Mouse (Mus musculus) liver, embryonic 14.5 days (tissue): ENCODE data around the gene Urad. TPM values are rescaled to one million over a fixed set of nuclear protein-coding genes. Genes with fewer than 3 reads are reported as not detected.

Source experiments
- ATAC-seq: fragments of 200-750 bp; cut with Nextera tagmentation; 2 replicates; pipeline ENCODE4 v1.8.0; 2017; ENCODE audit warnings: moderate number of reproducible peaks, mild to moderate bottlenecking, moderate library complexity; ENCODE audit not compliant: insufficient read depth
- DNase-seq, 3 experiments: peaks; one replicate each; pipeline ENCODE4 v3.0.0-alpha.2; 2012 to 2013; ENCODE audit warnings: low read depth in 3 of 3, low spot score in 3 of 3
- H3K27ac ChIP-seq: fragments of 300-500 bp; sonication (generic); 2 replicates; pipeline ENCODE4 v1.5.1; 2014; ENCODE audit warnings: moderate library complexity, mild to moderate bottlenecking, control low read depth, inconsistent platforms
- H3K27me3 ChIP-seq: fragments of 300-500 bp; sonication (generic); 2 replicates; pipeline ENCODE4 v1.6.1; 2014; ENCODE audit warnings: mild to moderate bottlenecking, low read length, moderate library complexity; ENCODE audit not compliant: control insufficient read depth, insufficient read depth
- H3K36me3 ChIP-seq: fragments of 300-500 bp; sonication (generic); replicated peaks from 2 replicates; pipeline ENCODE4 v1.6.1; 2014; ENCODE audit warnings: low read depth; ENCODE audit not compliant: control insufficient read depth, insufficient read depth
- H3K4me1 ChIP-seq, 2 experiments: fragments of 200-500 bp in 1 of 2; fragments of 300-500 bp in 1 of 2; sonication (generic) in 1 of 2; replicated peaks; 2 replicates each; pipeline ENCODE4 v1.6.1; 2012 to 2014; ENCODE audit warnings: antibody characterized with exemption in 1 of 2, inconsistent platforms in 1 of 2, low read length in 1 of 2; ENCODE audit not compliant: control insufficient read depth in 2 of 2, insufficient read depth in 2 of 2
- H3K4me2 ChIP-seq: fragments of 300-500 bp; sonication (generic); 2 replicates; pipeline ENCODE4 v1.6.1; 2014; ENCODE audit warnings: low read depth, mild to moderate bottlenecking, control low read depth, moderate library complexity
- H3K4me3 ChIP-seq, 2 experiments: fragments of 200-500 bp in 1 of 2; fragments of 300-500 bp in 1 of 2; sonication (generic) in 1 of 2; 2 replicates each; pipeline ENCODE4 v1.5.1; 2012 to 2014; ENCODE audit warnings: low read depth in 2 of 2, low read length in 2 of 2, mild to moderate bottlenecking in 2 of 2, control low read depth in 1 of 2, inconsistent platforms in 1 of 2, moderate library complexity in 1 of 2; ENCODE audit not compliant: insufficient read depth in 1 of 2
- H3K9ac ChIP-seq: fragments of 300-500 bp; sonication (generic); replicated peaks from 2 replicates; pipeline ENCODE4 v1.6.1; 2014; ENCODE audit warnings: mild to moderate bottlenecking, control low read depth, moderate library complexity
- H3K9me3 ChIP-seq: fragments of 300-500 bp; sonication (generic); 2 replicates; pipeline ENCODE4 v1.6.1; 2016; ENCODE audit warnings: low read length, mixed read lengths; ENCODE audit not compliant: control insufficient read depth
- CTCF ChIP-seq: IDR thresholded peaks from 2 replicates; pipeline ENCODE4 v1.5.1; 2016; ENCODE audit warnings: antibody characterized with exemption, low read depth, control low read depth
- EP300 ChIP-seq: IDR thresholded peaks from 2 replicates; pipeline ENCODE4 v1.6.1; 2016; ENCODE audit warnings: antibody characterized with exemption, low read depth
- WGBS: fragments of 180-500 bp; shearing (Covaris S2); extraction: QIAGEN DNeasy Blood & Tissue Kit; methylation state at CpG from one replicate; pipeline ENCODE4 v1.1.7; 2014; ENCODE audit not compliant: insufficient replicate concordance; 5-methylcytosine and 5-hydroxymethylcytosine counted together
- polyA plus RNA-seq, 2 experiments: library from polyadenylated mRNA; depleted of rRNA in 1 of 2; stranded (reverse) in 1 of 2; unstranded in 1 of 2; fragments of >200 nt; fragmentation: Nextera tagmentation in 1 of 2; extraction: Ambion mirVana in 1 of 2; gene quantifications; 2 replicates each; pipeline versions ENCODE4 v1.2.1 to v1.2.3; 2012 to 2014

Gene Urad
- polyA plus RNA-seq, 2 experiments: 0.30 to 1.1 TPM

DNA sequence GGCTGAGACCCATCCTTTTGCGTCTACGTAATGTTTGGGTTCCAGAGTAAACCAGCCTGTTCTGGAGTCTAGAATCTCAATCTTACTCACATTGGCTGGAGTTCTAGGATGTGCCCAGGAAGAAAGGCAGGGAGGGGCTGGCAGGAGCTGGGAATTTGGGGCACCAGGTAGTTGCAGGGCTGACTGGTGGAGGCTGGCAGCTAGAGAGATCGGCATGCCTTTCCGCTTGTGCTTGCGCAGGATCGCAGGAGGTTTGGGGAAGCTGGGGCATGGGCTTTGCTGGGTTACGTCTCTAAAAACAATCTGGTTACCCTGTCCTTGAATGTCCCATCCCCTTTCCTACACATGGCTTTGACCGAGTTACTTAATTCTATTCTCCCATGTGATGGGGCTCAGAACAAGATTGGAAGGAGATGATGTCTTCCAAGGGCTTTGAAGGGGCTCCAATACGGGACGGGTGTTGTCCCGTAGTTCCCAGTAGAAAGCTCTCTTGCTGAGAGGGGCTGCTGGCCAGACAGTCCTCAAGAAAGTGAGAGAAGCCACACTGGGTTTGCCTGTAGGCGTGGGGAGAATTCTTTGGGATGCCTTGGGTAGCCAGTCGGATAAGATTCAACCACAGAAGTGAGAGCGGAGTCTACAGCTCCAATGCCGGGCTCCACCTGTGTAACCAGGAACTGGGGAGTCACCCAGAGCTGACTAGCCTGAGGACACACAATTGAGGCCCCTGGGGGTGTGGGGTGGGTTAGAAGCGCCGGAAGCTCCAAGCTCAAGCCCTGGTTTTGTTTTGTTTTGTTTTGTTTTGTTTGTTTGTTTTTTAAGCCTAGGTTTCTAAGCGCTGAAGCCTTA, 45.3 kb downstream of the Urad start:
- H3K9me3 ChIP-seq: no peaks in the 10 kb centered on the region
- no peaks in the 10 kb centered on the region for H3K36me3 ChIP-seq
- ATAC-seq (no peak), DNase-seq (no peak)
- no peak overlapping the region for H3K4me3 ChIP-seq
- 3% methylated on average over 18 of the region's 18 CpGs for WGBS
- H3K27ac ChIP-seq: no peak overlapping the region
- peaks cover 72% of the 10 kb centered on the region for H3K27me3 ChIP-seq
- H3K4me2 ChIP-seq: no peak overlapping the region
- no peaks in the 10 kb centered on the region for H3K4me1 ChIP-seq
- TF ChIP-seq CTCF: no peak
- TF ChIP-seq EP300: no peak
- H3K9ac ChIP-seq: no peak overlapping the region

DNA sequence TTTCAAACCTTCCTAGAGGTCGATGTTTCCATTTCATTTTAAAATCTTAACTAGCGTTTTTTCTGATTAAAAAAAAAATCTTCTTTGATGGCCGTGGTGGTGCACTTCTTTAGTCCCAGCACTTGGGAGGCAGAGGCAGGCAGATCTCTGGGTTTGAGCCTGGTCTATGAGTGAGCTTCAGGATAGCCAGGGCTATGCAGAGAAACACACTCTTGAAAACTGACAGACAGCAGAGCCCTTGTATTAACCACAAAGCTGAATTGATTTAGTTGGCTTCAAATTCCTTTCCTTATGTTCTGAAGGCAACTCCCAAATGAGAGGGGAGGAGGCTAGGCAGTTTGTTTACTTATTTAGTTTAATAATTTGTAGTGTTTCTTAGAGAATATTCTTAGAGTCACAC, 46.5 kb downstream of the Urad start:
- H3K27ac ChIP-seq: no peak overlapping the region
- WGBS: 13% methylated on average over 3 of the region's 3 CpGs

DNA sequence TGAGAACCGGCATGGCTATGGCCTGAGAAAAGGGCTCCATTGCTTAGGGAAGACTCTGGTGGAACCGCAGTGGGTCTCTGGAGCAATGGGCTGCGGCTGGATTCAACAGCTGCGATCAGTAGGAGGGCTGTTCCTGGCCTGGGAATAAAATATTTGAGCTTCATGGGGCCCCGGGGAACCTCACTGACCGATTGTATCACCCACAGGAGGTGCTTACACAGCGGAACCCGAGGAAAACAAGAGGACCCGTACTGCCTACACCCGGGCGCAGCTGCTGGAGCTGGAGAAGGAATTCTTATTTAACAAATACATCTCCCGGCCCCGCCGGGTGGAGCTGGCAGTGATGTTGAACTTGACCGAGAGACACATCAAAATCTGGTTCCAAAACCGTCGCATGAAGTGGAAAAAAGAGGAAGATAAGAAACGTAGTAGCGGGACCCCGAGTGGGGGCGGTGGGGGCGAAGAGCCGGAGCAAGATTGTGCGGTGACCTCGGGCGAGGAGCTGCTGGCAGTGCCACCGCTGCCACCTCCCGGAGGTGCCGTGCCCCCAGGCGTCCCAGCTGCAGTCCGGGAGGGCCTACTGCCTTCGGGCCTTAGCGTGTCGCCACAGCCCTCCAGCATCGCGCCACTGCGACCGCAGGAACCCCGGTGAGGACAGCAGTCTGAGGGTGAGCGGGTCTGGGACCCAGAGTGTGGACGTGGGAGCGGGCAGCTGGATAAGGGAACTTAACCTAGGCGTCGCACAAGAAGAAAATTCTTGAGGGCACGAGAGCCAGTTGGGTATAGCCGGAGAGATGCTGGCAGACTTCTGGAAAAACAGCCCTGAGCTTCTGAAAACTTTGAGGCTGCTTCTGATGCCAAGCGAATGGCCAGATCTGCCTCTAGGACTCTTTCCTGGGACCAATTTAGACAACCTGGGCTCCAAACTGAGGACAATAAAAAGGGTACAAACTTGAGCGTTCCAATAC, 47.8 kb downstream of the Urad start:
- Histone ChIP-seq H3K4me2 (no peak overlapping the region), H3K4me1 (no peaks in the 10 kb centered on the region), H3K27ac (no peak overlapping the region), H3K9ac (no peak overlapping the region), H3K27me3 (peaks cover 92% of the 10 kb centered on the region), H3K4me3 (no peak overlapping the region), H3K9me3 (no peaks in the 10 kb centered on the region), H3K36me3 (no peaks in the 10 kb centered on the region)
- ATAC-seq (no peak), DNase-seq (no peak)
- TF ChIP-seq EP300 (no peak), CTCF (no peak)
- 2% methylated on average over 48 of the region's 48 CpGs for WGBS

More for the DNA sequence above, 46.5 kb downstream of the Urad start:
- Histone ChIP-seq H3K27me3 (peaks cover 83% of the 10 kb centered on the region), H3K4me3 (no peak overlapping the region), H3K4me1 (no peaks in the 10 kb centered on the region), H3K9me3 (no peaks in the 10 kb centered on the region), H3K36me3 (no peaks in the 10 kb centered on the region), H3K4me2 (no peak overlapping the region), H3K9ac (no peak overlapping the region)
- TF ChIP-seq EP300: no peak
- no peak for TF ChIP-seq CTCF
- ATAC-seq: no peak
- no peak for DNase-seq

DNA sequence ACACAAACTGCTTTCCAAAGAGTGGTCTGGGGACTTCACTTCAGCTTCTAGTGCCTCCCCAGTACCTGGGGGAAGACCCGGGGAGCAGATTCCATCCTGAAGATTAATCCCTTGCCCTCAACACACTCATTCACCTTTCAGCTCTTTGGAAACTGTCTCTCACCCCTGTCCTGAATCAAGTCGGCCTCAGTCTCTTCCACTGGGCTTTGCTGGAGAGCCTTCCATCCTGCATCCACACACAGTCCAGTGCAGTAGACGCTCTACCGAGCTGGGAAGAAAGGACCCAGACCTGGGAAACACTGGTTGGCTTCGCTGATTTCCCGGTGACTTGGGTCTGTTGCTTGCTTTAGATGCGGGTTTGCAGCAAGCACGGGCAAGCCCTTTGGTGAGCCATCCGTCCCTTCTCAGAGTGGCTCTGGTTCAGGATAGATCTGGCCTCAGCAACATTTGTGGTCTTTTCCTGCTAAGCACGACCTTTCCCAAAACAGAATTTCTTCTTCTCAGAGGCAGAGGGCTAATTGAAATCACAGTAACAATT, 49.4 kb downstream of the Urad start:
- Histone ChIP-seq H3K4me1 (no peaks in the 10 kb centered on the region), H3K4me2 (no peak overlapping the region), H3K27ac (no peak overlapping the region), H3K27me3 (peaks cover 99% of the 10 kb centered on the region), H3K9ac (no peak overlapping the region), H3K9me3 (no peaks in the 10 kb centered on the region), H3K36me3 (no peaks in the 10 kb centered on the region), H3K4me3 (no peak overlapping the region)
- DNase-seq (no peak), ATAC-seq (no peak)
- WGBS: 5% methylated on average over 10 of the region's 10 CpGs
- TF ChIP-seq CTCF (no peak), EP300 (no peak)
